Mouse (Mus musculus): Measurements from ENCODE around the gene Scaf8.
"Not testable (repeated sequence)": the region's sequence is repeated elsewhere in the genome, so short reads cannot be mapped to it uniquely, and the experiment has no call there.

The Scaf8 gene

DNA sequence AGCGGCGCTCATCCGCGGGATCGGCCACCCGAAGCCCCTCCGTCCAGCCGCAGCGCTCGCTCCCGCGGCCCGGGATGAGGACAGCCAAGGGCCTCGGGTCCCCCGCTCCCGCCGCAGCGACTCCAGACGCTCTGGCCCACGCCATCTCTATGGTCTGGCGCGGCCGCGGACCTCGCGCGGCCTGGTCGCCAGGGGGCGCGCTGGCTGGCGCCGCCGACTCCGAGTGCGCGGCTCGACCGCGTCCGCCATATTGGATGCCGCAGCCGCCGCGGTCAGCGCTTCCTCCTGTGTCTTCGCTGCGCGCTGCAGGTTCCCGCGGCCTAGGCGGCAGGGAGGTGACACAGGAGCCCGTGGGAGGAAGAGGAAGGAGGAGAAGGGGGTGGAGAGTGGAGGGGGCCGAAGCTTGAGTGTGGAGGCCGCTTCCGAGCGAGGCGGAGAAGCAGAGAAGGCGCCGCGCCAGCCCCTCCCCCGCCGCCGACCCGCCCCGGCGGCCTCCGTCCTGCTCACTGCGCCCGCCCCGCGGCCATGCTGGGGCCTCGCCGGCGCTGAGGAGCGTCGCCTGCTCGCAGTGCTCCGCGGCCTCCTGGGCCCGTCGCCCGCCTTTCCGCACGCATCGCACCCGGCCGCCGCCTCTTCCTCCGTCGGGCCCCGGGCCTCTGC is at the start of gene Scaf8:
Scaf8 (plus strand) TSS at position 253 of the 660 bp plus-strand sequence.
- DNase-seq (ENCODE audit: low read depth, low spot score), result peak; percentile 91

GRCm38 (mm10) chr17:3075166-3075872 is 39.5 kb upstream of the Scaf8 start:
- no peak for DNase-seq (ENCODE audit: low read depth, low spot score)

DNA sequence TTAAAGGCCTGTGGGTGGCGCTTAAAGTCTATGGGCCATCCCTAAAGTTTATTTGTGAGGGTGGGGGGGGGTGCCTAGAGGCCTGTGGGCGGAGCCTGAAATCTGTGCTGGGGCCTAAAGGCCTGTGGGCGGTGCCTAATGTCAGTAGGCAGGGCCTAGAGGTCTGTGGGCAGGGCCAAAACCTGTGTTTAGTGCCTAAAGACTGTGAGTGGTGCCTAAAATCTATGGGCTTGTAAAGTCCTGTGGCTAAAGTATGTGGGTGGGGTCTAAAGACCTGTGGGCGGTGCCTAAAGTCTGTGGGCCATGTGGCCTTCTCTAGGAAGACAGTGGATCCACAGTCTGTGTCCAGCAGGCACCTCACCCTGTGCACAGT is 38.9 kb upstream of the Scaf8 start:
- DNase-seq (ENCODE audit: low read depth, low spot score), result no peak

GRCm38 (mm10) chr17:3077936-3078335 is 36.8 kb upstream of the Scaf8 start:
- not testable (repeated sequence) for DNase-seq (ENCODE audit: low read depth, low spot score)

- not testable (repeated sequence) for DNase-seq (ENCODE audit: low read depth, low spot score)
These were observed 34.0 kb upstream of the Scaf8 start for GRCm38 (mm10) chr17:3080587-3081349.

DNA sequence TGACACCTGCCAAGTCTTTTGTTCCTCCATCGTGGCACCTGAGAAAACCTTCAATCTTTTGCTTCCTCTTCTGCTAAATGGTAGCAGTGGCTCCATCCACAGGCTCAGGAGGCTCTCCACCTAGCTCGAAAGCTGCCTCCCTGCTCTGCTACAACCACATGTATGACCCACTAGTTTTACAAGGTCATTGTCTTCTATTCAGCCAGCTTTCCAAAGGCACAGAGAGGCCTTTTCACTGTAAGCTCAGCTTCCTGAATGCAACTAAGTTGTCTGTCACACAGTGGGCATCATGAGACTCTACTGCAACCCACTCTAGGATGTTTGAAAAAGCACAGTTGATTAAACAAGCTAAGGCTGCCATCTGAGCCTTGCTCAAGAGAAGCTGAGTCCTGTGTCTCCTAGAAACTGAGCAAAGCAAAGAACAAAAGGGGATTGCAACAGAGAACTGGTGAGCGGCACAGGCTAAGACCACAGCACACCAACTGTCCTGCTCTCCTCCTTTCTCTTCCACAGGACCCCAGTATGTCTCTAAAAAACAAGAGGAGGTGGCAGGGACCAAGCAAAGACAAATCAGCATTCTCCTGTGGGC is 33.2 kb upstream of the Scaf8 start:
- not testable (repeated sequence) for DNase-seq (ENCODE audit: low read depth, low spot score)

DNA sequence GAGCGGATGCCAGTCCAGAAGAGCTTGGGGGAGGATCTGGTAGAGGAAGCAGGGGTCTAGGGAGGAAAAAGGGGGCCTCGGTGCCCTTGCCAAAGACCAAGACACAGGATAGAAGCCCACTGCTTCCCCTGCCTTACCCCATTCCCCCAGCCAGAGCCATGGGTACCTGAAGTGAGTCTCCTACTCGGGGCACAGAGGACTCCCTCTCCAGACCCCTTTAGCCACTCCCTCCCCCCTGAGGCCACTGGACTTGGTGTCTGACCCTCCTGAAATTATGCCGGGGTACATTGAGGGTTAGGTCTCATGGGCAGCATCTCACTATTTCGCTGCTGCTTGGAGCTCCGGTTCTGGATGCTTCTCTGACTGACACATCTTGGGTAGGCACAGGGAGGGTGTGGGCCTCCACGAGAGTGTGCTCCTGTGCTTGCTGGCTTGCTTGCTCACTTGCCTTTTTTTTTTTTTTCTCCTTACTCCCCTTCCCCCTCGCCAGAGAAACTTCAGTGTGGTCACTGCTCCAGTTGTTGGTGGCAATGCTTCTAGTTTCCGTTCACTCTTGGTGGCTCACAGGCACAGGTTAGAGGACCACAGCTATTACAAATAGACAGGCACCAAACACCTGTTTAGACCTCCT is 32.5 kb upstream of the Scaf8 start:
- peak; percentile 35 for DNase-seq (ENCODE audit: low read depth, low spot score)

DNA sequence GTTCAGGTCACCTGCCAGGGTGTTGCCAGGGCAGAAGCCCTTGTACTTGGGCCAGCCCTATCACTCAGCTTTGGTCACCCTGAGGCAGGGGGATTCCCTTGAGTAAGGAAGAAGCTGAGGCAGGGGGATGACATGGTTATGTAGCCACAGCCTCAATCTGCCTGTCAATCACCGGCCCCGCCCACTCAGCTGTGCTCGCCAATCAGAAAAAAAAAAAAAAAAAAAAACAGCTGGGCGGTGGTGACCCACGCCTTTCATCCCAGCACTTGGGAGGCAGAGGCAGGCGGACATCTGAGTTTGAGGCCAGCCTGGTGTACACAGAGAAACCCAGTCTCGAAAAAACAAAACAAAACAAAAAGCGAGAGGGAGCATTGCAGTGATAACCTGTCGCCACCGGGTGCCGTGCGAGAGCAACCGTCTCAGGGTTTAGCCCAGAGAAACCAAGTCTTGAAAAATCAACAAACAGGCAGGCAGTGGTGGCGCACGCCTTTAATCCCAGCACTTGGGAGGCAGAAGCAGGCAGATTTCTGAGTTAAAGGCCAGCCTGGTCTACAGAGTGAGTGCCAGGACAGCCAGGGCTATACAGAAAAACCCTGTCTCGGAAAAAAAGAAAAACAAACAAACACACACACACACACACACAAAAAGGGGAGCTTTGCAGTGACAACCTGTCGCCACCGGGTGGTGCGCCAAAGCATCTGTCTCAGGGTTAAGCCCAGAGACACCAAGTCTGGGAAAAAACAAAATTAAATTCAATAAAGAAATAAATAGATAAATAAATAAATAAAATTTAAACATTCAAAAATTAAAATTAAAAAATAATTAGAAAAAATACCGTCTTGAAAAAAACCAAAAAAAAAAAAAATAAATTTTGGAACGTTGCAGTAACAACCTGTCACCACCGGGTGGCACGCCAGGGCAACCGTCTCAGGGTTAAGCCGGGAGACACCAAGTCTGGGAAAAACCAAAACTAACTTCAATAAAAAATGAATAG is 31.7 kb upstream of the Scaf8 start:
- not testable (repeated sequence) for DNase-seq (ENCODE audit: low read depth, low spot score)

DNA sequence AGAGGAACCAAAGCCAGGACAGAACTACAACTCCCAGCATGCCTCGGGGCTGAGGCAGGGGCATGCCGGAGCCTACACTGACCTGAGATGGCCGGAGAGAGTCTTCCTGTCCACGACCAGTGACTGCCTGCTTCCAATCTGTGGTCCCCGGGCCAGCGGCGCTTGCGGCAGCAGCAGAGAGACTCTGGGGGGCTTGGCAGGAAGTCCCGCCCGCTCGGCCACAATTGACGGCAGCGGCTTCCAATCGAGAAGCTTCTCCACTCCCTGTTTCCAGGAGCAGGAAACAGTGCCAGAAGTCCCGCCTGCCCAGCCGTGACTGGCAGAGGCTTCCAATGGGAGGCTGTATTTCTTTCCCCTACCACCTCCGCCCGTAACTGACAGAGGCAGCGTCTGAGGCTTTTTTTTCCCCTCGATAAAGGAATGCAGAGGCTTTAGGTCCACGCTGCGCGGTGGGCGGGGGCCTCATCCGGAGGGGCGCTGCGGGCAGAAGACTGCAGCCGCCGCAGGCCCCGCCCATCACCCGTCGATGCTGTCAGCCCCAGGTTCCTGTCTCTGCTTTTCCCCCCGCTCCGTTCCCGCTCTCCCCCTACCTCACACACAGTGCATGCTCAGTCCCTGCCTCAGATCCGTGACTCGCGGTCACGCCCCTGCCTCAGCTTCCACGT is 30.8 kb upstream of the Scaf8 start:
- DNase-seq (ENCODE audit: low read depth, low spot score), result peak; percentile 92

- peak; percentile 72 for DNase-seq (ENCODE audit: low read depth, low spot score)
These were observed 30.2 kb upstream of the Scaf8 start for GRCm38 (mm10) chr17:3084551-3084930.

DNA sequence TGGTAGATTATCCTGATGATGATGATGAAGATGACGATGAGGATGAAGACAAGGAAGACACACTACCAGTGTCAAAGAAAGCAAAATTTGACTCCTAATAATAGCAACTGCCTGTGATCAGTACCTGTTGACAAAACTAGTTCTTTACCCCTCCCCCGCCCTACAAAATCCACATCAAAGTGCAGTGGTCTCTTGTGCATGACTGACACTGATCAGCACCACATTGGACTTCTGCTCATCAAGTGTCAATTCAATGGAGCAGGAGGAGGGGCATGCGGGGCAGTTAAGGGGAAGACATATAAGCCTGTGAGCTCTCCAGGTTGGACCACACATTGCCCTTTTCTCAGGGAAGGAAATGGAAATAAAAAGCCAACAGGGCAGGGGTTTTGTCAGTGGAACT is 29.6 kb upstream of the Scaf8 start:
- no peak for DNase-seq (ENCODE audit: low read depth, low spot score)

GRCm38 (mm10) chr17:3092682-3093081 is 22.1 kb upstream of the Scaf8 start:
- DNase-seq (ENCODE audit: low read depth, low spot score), result no peak

GRCm38 (mm10) chr17:3099273-3099672 is 15.5 kb upstream of the Scaf8 start:
- DNase-seq (ENCODE audit: low read depth, low spot score), result not testable (repeated sequence)

- DNase-seq (ENCODE audit: low read depth, low spot score), result peak; percentile 70
These were observed 12.2 kb upstream of the Scaf8 start for GRCm38 (mm10) chr17:3102336-3103165.

DNA sequence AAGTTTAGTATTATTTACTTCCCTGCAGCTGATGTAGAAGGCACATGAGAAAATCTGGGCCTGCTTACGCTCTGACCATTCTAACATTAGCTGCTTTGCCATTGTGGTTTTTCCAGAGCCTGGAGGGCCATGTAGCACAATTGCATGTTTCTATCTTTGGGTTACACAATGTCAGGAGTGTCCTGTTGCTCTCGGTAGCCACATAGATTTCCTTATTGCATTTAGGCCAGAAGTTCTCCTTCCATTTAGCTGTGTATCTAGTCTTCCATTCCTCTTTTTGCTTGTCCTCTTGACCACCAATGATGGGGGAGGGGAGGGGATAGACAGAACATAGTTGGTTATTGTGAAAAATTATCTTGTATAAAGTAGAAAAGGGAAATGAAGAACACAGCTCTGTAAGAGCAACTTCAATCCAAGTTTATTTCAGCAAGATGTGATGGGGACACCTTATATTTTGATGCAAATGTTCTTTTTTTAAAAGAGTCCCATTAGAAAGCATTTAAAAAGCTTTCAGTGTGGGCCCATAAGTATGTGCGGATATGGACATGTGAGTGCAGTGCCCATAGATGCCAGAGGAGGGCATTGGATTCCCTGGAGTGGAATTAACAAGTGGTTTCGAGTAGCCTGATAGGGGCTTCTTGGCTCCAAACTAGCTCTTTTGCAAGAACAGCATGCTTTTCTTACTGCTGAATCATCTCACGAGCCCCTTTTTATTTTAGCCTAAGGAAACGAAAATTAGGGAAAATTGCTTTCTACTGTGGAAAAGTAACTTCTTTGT is 10.4 kb upstream of the Scaf8 start:
- no peak for DNase-seq (ENCODE audit: low read depth, low spot score)

GRCm38 (mm10) chr17:3105022-3105421 is 9.8 kb upstream of the Scaf8 start:
- no peak for DNase-seq (ENCODE audit: low read depth, low spot score)

DNA sequence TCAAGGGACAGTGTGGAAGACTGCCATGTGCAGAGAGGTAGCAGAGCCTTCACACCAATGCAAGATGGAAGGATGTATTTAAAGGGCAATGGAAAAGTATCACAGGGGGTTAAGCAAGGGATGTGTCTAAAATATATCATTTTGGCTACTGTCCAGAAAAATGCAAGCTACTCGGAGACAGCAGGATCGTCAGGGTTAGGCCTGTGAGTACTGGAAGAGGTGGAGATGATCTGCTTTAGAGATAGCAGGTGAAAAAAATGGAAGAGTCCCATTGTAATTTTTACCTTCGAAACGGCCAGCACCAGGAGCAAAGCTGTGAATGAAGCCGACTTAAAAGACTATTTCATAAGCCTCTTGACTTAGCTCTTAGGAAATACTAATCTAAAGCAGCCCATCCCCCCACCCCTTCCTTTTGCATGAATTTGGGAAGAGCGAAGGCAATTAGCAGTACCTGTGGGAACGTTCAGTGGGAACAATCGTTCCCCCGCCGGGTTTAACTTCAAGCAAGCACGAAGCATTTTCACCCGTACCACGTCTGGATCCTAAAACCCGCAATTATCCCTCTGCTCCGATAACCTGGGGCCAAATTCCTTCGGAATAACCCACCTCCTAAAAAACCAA is 925 bp upstream of the Scaf8 start:
- DNase-seq (ENCODE audit: low read depth, low spot score), result no peak

- DNase-seq (ENCODE audit: low read depth, low spot score), result no peak
These were observed 433 bp upstream of the Scaf8 start for GRCm38 (mm10) chr17:3114358-3114719.

All from forelimb bud, embryonic 11.5 days (tissue).